Mouse (Mus musculus) bone marrow, adult 2 months (tissue): ENCODE measurements around the gene Thoc6.

Source experiments
- CTCF ChIP-seq: fragments of 200-500 bp; IDR thresholded peaks from 2 replicates; pipeline ENCODE4 v1.5.1; 2011; ENCODE audit warnings: low read length, control low read depth; ENCODE audit not compliant: control insufficient read depth, insufficient read depth
- POLR2A ChIP-seq: fragments of 200-500 bp; IDR thresholded peaks from 2 replicates; pipeline ENCODE4 v1.6.1; 2011; ENCODE audit warnings: low read depth, mild to moderate bottlenecking, control low read depth, low read length, borderline replicate concordance; ENCODE audit not compliant: control insufficient read depth

DNA sequence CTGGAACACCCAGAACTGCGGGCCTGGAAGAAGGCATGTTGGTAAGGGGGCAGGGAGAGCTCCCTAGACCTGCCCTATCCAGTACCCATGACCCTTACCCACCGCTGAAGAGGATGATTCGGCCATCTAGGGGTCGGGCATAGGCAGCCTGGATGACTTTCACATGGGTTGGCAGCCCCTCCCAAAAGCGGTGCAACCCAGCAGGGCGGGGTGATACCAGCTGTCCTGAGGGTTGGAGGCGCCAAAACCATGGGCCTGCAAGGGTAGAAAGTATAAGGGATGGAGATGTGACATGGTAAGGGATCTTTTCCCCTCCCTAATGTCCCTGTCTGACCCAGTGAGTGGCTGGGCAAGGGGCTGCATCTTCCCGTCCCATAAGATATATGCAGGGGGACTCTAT is 42.4 kb downstream of the Thoc6 start:
- TF ChIP-seq CTCF (no peak), POLR2A (no peak)
